Mouse (Mus musculus) layer of hippocampus, adult 18-20 months (tissue): ENCODE data around the gene Arhgap22. TPM values are rescaled to one million over a fixed set of nuclear protein-coding genes. Genes with fewer than 3 reads are reported as not detected.

Experiments used
- DNase-seq, 2 experiments: peaks; one replicate each; pipeline ENCODE4 v3.0.0; 2022; ENCODE audit warnings: low spot score in 2 of 2
- long read RNA-seq: library from polyadenylated mRNA; stranded (forward); transcript quantifications from one replicate; pipeline ENCODE4 v2.0.0, GENCODE M21; 2021
- total RNA-seq, 2 experiments: library from RNA; stranded (reverse); gene quantifications; 2 replicates each; pipeline ENCODE4 v1.2.3; 2021

The Arhgap22 gene
- 1 to 10 TPM; 8.1 to 8.6 TPM for total RNA-seq
- long read RNA-seq, partial matches to known transcripts = 3 of 9 reads
- long read RNA-seq, other reads (novel, unspliced or antisense) = 6 of 9 reads

- DNase-seq = peak; percentile 81 to 92
These were observed at the start of gene Arhgap22 for GRCm38 (mm10) chr14:33213823-33214766. Gene Arhgap22 (plus strand): TSS chr14:33214026.

- no peak for DNase-seq
These were observed 45.1 kb upstream of the Arhgap22 start for GRCm38 (mm10) chr14:33168750-33169149.

- no peak for DNase-seq
These were observed 41.9 kb upstream of the Arhgap22 start for GRCm38 (mm10) chr14:33171942-33172341.

GRCm38 (mm10) chr14:33175059-33175821, 38.6 kb upstream of the Arhgap22 start:
- no peak for DNase-seq

GRCm38 (mm10) chr14:33180102-33180501, 33.7 kb upstream of the Arhgap22 start:
- DNase-seq = no peak

- no peak for DNase-seq
These were observed 28.6 kb upstream of the Arhgap22 start, which contains the start of gene Wdfy4 for GRCm38 (mm10) chr14:33185068-33185800. Gene Wdfy4 (minus strand): TSS chr14:33185508.

- peak in 1 of 2 experiments; percentile 21 for DNase-seq
These were observed 26.6 kb upstream of the Arhgap22 start for GRCm38 (mm10) chr14:33187201-33187600.

GRCm38 (mm10) chr14:33189230-33189629, 24.6 kb upstream of the Arhgap22 start:
- DNase-seq = no peak

- DNase-seq = no peak
These were observed 23.9 kb upstream of the Arhgap22 start for GRCm38 (mm10) chr14:33189849-33190423.

- DNase-seq = no peak
These were observed 23.2 kb upstream of the Arhgap22 start for GRCm38 (mm10) chr14:33190646-33191045.

GRCm38 (mm10) chr14:33193762-33194161, 20.1 kb upstream of the Arhgap22 start:
- DNase-seq = no peak

GRCm38 (mm10) chr14:33194241-33194640, 19.6 kb upstream of the Arhgap22 start:
- DNase-seq = no peak

- no peak for DNase-seq
These were observed 11.7 kb upstream of the Arhgap22 start for GRCm38 (mm10) chr14:33202161-33202560.

GRCm38 (mm10) chr14:33202885-33203284, 10.9 kb upstream of the Arhgap22 start:
- DNase-seq = no peak

GRCm38 (mm10) chr14:33203777-33204176, 10.0 kb upstream of the Arhgap22 start:
- DNase-seq = no peak

- peak in 1 of 2 experiments; percentile 26 for DNase-seq
These were observed 8.4 kb upstream of the Arhgap22 start for GRCm38 (mm10) chr14:33205280-33205965.

- DNase-seq = no peak
These were observed 6.8 kb upstream of the Arhgap22 start for GRCm38 (mm10) chr14:33207011-33207410.

GRCm38 (mm10) chr14:33208331-33208730, 5.5 kb upstream of the Arhgap22 start:
- DNase-seq = no peak

GRCm38 (mm10) chr14:33210806-33211205, 3.0 kb upstream of the Arhgap22 start:
- DNase-seq = no peak
